Mouse (Mus musculus): ENCODE results near the gene Ky.

Ky gene

DNA sequence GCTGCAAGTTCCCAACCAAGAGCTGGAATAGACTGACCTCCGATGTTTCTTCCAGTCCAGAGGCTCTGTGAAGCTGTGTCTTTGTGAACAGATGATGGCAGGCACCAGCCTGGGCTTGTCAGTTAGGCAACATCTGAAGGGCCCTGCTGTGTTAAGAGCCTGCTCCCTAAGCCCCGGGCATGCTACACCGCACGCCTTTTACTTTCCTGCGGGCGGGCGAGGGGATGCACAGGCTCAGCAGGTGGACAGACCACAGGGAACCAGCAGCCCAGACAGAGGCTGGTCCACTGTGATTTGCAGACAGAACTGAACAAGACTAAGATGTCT lies 41.4 kb downstream of the Ky start:
- DNase-seq (ENCODE audit: low read depth, low spot score), result no peak

DNA sequence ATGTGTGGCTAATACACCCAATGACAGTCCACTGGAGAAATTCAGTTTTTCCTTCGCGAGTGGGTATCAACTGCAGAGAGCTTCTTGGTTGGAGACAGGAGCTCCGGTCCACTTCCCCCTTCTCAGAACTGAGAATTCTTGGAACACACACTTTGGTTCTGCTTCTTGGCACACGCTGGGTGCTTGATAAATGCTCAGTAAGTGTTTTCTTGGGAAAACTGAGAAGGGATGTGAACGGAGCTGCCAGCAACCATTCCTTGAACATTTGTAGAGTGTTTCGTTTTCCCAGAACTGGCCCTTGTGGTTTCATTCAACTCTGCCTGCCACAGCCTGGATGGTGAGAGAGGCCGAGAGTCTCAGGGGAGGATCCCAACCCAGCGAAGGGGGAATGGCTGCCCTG lies 43.7 kb downstream of the Ky start:
- no peak for DNase-seq (ENCODE audit: low read depth, low spot score)

DNA sequence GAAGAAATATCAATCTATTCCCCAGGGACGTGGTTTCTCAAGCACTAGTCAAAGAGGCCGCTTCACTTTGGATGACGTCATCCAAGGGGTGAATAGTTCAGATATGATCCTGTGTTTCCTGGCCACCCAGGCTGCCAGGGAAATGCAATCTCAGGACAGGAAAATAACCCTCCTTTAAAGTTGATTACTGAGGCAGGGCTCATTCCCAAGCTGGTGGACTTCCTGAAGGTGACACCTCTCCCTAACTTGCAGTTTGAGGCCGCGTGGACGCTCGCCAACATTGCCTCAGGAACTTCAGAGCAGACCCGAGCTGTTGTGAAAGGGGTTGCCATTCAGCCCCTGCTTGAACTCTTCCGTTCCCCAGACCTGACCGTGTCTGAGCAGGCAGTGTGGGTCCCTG lies 46.2 kb downstream of the Ky start:
- no peak for DNase-seq (ENCODE audit: low read depth, low spot score)

DNA sequence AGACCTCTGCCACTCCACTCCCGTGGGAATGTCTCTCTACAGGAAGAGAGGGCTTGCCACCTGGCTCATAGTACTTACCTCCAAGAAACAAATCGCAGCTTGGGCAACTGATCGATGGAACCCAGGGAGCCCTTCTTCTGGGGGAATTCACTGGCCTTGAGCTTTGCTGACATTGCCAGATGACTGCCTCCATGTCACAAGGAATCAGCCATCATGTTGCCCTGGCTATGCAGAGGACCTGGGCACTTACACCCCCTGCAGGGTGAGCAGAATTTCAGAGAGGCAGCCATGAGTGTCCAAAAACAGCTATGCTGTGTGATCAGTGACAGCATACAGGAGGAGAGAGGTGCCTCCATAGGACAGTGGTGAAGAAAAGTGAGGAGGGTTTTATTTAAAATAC lies 48.2 kb downstream of the Ky start:
- no peak for DNase-seq (ENCODE audit: low read depth, low spot score)

DNA sequence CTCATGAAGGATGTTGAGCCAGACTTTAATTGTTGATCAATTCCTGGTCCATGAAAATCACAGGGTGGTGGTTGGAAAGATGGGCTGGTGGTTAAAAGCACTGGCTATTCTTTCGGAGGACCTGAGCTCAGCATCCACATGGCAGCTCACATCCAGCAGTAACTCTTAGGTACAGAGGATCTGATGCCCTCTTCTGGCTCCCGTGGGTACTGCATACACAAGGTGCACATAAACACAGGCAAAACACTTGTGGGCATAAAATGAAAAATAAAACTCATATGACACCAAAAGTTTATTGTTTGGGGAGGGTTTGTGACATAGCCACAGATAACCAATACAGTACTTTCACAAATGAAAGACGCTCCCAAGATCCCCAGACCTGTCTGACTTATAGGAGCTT lies 52.9 kb downstream of the Ky start:
- DNase-seq (ENCODE audit: low read depth, low spot score), result no peak

DNA sequence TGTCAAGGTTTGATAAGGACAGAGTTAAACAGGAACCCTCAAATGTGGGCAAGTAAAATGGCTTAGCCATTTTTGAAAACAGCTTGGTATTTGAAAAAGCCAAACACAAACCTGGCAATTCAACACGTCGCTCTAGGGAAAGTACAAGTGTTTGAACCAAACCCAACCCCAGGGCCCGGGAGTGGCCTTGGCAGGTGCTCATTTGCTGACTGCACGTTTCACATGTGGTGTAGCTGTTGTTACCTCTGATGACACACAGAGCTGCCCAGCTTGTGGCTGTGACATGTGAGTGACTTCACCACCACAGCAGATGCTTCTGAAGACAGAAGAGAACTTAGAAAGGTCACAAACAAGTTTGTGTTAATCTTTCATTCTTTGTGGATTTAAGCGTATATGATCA lies 67.3 kb downstream of the Ky start:
- DNase-seq (ENCODE audit: low read depth, low spot score), result no peak

DNA sequence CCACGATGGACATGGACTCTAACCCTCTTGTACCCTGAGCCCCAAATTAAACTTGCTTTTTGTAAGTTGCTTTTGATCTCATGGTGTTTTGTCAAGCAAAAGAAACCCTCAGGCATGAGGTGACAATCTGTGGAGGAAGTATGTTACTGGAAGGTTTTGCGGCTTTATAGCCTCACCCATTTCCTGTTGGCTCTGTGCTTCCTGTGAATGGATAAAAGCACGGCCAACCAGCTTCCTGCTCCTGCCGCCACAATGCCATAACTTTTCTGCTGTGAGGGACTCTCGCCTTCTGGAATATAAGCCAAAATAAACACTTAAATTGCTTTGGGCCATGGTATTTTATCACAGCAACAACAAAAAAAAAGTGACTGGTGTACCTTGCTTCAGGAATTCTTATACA lies 71.9 kb downstream of the Ky start:
- DNase-seq (ENCODE audit: low read depth, low spot score), result no peak

DNA sequence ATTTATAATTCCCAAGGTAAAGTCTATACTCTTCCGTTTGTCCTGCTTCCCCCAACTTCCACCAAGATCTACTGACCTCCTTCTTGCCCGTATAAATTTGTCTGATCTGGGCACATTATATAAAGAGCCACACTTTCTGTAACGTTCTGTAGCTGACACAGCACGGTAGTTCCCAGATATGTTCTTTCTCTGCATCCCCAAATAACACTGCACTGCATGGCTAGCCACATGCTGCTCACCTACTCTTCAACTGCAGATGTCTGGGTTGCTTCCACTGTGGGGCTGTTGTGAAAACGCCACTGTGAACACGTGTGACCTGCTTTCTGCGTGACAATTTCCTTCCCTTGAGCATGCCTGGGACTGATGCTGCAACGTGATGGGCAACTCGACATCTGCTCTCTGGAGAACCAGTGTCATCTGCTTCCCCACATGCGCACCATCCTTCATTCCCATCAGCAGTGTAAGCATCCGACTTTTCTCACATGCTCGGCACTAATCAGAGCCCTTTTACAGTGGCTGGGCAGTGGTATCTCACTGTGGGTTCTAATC lies 76.4 kb downstream of the Ky start:
- no peak for DNase-seq (ENCODE audit: low read depth, low spot score)

DNA sequence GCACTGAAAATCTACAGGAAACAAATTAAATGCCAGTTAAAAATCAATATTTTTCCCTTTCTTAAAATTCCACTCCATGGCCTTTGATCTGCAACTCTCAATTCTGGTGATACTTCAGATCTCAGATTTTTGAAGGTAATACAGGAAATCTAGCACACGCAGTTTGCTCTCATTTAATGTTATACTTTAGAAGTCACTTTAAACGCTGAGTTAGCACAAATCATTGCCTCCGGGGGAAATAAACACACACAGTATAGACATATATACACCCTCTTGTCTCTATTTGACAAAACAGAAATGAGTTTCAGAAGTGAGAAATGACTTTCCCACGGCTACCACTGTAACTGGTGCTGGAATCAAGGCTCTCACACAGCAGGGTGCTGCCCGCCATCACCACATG lies 81.8 kb downstream of the Ky start:
- no peak for DNase-seq (ENCODE audit: low read depth, low spot score)

DNA sequence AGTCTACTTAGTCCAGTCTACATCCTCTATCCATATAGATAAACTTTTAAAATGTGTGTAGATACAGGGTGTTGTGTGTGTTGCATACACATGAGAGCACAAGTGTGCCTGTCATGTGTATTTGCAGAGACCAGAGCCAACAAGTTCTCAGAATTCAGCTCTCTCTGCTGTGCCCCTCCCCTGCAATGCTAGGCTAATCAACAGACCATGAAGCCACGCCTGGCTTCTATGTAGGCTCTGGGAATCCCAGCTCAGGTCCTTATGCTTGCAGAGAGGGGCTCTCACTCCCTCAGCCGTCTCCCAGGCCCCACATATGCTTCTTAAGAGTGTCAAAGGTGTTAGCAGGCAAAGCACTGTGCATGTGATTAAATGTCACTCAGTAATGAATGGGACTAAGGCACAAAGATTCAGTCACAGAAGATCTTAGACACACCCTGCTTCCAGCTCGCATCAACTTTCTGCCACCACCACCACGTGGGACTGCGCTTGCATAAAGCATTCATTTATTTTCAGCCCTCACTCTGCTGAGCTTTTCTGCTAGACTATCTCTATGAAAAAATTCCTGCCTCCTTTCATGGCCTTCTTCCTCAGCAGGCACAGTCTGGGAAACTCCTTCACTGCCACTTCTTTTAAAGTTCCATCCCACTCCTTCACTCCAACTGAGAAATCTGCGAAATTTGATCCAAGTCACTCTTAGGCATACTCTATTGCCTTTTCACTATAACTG lies 89.3 kb downstream of the Ky start:
- no peak for DNase-seq (ENCODE audit: low read depth, low spot score)

Measured in brain, embryonic 18.5 days (tissue).